Mouse (Mus musculus) limb, embryonic 10.5 days (tissue): ENCODE results near the gene Fam3c. TPM values are rescaled to one million over a fixed set of nuclear protein-coding genes. Genes with fewer than 3 reads are reported as not detected.

Experiments used
- DNase-seq: peaks from one replicate; pipeline ENCODE4 v3.0.0-alpha.2; 2017; ENCODE audit warnings: low spot score
- H3K27ac ChIP-seq: fragments of 300-500 bp; sonication (generic); 2 replicates; pipeline ENCODE4 v1.5.1; 2016; ENCODE audit warnings: mild to moderate bottlenecking
- H3K27me3 ChIP-seq: fragments of 300-500 bp; sonication (generic); 2 replicates; pipeline ENCODE4 v1.6.1; 2016; ENCODE audit warnings: low read depth, mild to moderate bottlenecking; ENCODE audit not compliant: poor library complexity, severe bottlenecking
- H3K36me3 ChIP-seq: fragments of 300-500 bp; sonication (generic); 2 replicates; pipeline ENCODE4 v1.6.1; 2016; ENCODE audit warnings: mild to moderate bottlenecking, moderate library complexity
- H3K4me1 ChIP-seq: fragments of 300-500 bp; sonication (generic); 2 replicates; pipeline ENCODE4 v1.6.1; 2016
- H3K4me3 ChIP-seq: fragments of 300-500 bp; sonication (generic); 2 replicates; pipeline ENCODE4 v1.5.1; 2016; ENCODE audit warnings: mild to moderate bottlenecking, moderate library complexity
- H3K9me3 ChIP-seq: fragments of 300-500 bp; sonication (generic); replicated peaks from 2 replicates; pipeline ENCODE4 v1.6.1; 2016; ENCODE audit warnings: mild to moderate bottlenecking
- WGBS: fragments of 180-500 bp; shearing (Covaris S2); methylation state at CpG from one replicate; pipeline ENCODE4 v1.1.7; 2016; 5-methylcytosine and 5-hydroxymethylcytosine counted together
- polyA plus RNA-seq: library from polyadenylated mRNA; unstranded; fragments of >200 nt; fragmentation: Nextera tagmentation; extraction: Ambion mirVana; gene quantifications from 2 replicates; pipeline ENCODE4 v1.2.1, GENCODE M21; 2016

Gene Fam3c
- polyA plus RNA-seq, 1 experiment from 2014 or later: 28.8 TPM

GRCm38 (mm10) chr6:22374791-22375190 is 18.7 kb upstream of the Fam3c start:
- Histone ChIP-seq H3K27ac (no peak overlapping the region), H3K27me3 (no peaks in the 10 kb centered on the region), H3K4me3 (no peak overlapping the region), H3K36me3 (no peaks in the 10 kb centered on the region), H3K4me1 (no peaks in the 10 kb centered on the region), H3K9me3 (no peaks in the 10 kb centered on the region)
- DNase-seq: no peak
- WGBS: 82% methylated on average over 3 of the region's 3 CpGs

GRCm38 (mm10) chr6:22373476-22373875 is 17.4 kb upstream of the Fam3c start:
- 78% methylated on average over 2 of the region's 2 CpGs for WGBS
- Histone ChIP-seq H3K4me1 (no peaks in the 10 kb centered on the region), H3K36me3 (no peaks in the 10 kb centered on the region), H3K4me3 (no peak overlapping the region), H3K27ac (no peak overlapping the region), H3K27me3 (no peaks in the 10 kb centered on the region), H3K9me3 (no peaks in the 10 kb centered on the region)
- no peak for DNase-seq

DNA sequence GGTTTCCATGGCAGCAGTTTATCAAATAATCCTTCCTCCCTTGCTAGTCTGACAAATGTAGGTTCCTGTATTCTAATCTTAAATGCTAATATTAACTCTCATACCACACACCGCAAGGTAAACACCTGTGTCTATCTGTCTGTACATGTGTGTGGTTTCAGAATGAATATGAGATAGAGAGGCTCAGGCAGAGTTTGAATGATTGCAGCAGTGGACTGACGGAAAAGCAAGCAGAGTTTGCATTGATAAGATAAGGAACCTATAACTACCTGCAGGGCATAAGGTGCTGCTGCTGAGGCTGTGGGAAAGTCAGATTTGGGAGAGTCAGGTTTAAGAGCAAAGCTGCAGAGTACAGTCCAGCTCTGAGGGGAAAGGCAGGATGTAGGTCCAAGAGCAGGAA is 10.9 kb upstream of the Fam3c start:
- no peak overlapping the region for H3K27ac ChIP-seq
- H3K4me1 ChIP-seq: no peaks in the 10 kb centered on the region
- H3K4me3 ChIP-seq: no peak overlapping the region
- H3K27me3 ChIP-seq: no peaks in the 10 kb centered on the region
- DNase-seq: no peak
- 96% methylated on average over 2 of the region's 2 CpGs for WGBS
- no peaks in the 10 kb centered on the region for H3K36me3 ChIP-seq
- H3K9me3 ChIP-seq: no peaks in the 10 kb centered on the region

DNA sequence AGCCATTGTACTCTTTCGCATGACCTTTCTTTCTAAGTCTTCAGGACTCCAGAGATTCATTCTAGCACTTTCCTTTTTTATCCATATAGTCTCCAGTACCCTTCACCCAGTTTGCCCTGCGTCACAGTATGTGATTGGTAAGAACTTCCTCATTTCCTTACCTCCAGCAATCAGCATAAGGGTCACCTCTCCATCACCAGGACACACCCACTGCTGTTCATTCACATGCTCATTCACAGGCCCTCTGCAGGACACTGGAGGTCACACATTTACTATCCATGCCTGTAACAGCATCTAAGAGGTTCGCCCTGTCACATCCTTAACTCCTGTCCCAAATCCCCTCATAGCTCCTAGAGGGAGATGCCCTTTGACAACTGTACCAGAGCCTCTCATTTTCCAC is 7.5 kb upstream of the Fam3c start:
- H3K36me3 ChIP-seq: no peaks in the 10 kb centered on the region
- 82% methylated on average over 3 of the region's 3 CpGs for WGBS
- no peaks in the 10 kb centered on the region for H3K4me1 ChIP-seq
- H3K4me3 ChIP-seq: no peak overlapping the region
- H3K27me3 ChIP-seq: no peaks in the 10 kb centered on the region
- no peaks in the 10 kb centered on the region for H3K9me3 ChIP-seq
- no peak overlapping the region for H3K27ac ChIP-seq
- DNase-seq: no peak

DNA sequence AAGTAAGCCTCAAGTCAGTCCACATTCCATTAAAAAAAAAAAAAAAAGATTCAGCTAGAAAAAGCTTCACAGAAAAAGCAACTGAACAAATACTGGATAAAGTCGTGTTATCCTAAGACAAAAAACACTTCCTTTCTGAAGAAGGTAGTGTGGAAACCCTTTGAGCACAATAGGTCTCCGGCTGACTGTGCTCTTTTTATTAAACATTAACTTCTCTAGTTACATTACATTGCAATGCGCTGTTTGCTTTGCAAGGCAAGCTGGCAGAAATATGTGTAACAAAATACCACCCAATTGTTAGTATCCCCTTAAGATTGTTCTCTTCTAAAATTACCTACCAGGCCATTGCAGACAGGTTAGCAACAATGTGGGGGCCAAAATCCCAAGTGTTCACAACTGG is 5.9 kb upstream of the Fam3c start:
- Histone ChIP-seq H3K9me3 (no peaks in the 10 kb centered on the region), H3K4me3 (no peak overlapping the region), H3K36me3 (no peaks in the 10 kb centered on the region), H3K4me1 (no peaks in the 10 kb centered on the region), H3K27ac (no peak overlapping the region), H3K27me3 (no peaks in the 10 kb centered on the region)
- WGBS: 89% methylated on average over 3 of the region's 3 CpGs
- DNase-seq: no peak

DNA sequence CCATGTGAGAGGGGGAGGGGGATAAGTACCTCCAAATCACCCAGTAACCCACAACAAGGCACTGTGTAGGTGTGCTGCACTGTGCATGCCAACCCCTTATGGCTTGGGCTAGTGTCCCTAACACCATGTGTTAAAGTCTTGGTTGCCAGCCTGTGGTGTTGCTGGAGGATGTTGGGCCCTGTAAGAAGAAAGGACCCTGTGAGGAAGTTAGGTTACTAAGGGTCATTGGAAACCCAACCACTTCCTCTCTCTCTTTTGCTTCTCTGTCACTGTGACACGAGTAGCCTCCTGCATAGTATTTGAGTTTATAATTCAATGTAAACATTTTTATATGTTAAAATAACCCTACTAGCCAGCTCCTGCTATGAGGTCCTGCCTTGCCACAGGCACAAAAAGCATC is 3.0 kb upstream of the Fam3c start:
- 59% methylated on average over 1 of the region's 1 CpGs for WGBS
- Histone ChIP-seq H3K4me1 (peaks cover 14% of the 10 kb centered on the region), H3K36me3 (no peaks in the 10 kb centered on the region), H3K9me3 (no peaks in the 10 kb centered on the region), H3K27me3 (no peaks in the 10 kb centered on the region), H3K4me3 (no peak overlapping the region), H3K27ac (no peak overlapping the region)
- DNase-seq: no peak

- 93% methylated on average over 4 of the region's 4 CpGs for WGBS
- no peak for DNase-seq
- Histone ChIP-seq H3K4me1 (peaks cover 16% of the 10 kb centered on the region), H3K36me3 (no peaks in the 10 kb centered on the region), H3K4me3 (no peak overlapping the region), H3K9me3 (no peaks in the 10 kb centered on the region), H3K27me3 (no peaks in the 10 kb centered on the region), H3K27ac (no peak overlapping the region)
These were observed 1.3 kb upstream of the Fam3c start for GRCm38 (mm10) chr6:22357351-22357750.

- Histone ChIP-seq H3K36me3 (no peaks in the 10 kb centered on the region), H3K27ac (peak overlapping the region; percentile 94), H3K27me3 (no peaks in the 10 kb centered on the region), H3K4me3 (peak overlapping the region; percentile 71), H3K4me1 (peaks cover 16% of the 10 kb centered on the region), H3K9me3 (no peaks in the 10 kb centered on the region)
- DNase-seq: no peak
- WGBS: 2% methylated on average over 55 of the region's 62 CpGs
These were observed 502 bp downstream of the Fam3c start for GRCm38 (mm10) chr6:22355396-22356085.

DNA sequence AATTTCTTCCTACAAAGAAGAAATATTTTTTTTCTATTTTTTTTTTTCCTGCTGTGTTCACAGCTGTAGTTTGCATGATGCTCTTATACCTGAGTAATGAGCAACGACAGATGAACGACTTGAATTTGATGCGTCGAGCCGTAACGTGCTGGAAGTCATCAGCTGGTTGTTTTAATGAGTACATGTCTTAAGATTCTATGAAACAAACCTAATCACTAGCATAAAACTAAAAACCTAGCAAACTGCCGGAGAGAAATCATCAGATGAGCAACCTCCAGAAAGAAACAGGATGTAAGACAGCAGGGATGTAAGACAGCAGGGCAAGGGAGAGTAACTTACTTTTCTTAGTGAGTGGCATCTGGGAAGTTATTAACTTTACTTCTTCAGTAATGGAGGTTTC is 1.4 kb downstream of the Fam3c start:
- H3K27me3 ChIP-seq: no peaks in the 10 kb centered on the region
- no peak overlapping the region for H3K27ac ChIP-seq
- no peaks in the 10 kb centered on the region for H3K36me3 ChIP-seq
- peak overlapping the region; percentile 71 for H3K4me3 ChIP-seq
- DNase-seq: no peak
- WGBS: 68% methylated on average over 7 of the region's 7 CpGs
- H3K9me3 ChIP-seq: no peaks in the 10 kb centered on the region
- peaks cover 16% of the 10 kb centered on the region for H3K4me1 ChIP-seq

DNA sequence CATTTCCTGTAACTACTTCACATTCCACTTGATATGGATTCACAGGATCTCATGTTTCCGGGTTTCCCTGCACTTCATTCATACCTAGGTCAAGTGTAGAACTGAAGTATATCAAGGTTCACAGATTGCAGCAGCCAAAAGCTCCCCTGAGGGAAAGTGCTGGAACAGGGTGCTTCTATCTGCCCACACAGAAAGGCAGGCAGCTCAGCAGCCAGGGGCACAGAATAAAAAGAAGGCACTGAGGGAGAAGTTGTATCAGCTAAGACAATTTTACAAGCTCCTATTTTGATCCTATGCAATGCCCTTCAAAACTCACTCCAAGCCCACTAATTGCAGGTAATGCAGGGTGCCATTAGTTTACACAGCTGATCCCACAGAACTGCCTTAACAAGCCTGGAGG is 2.0 kb downstream of the Fam3c start:
- no peak overlapping the region for H3K27ac ChIP-seq
- no peaks in the 10 kb centered on the region for H3K9me3 ChIP-seq
- no peak overlapping the region for H3K4me3 ChIP-seq
- 79% methylated on average over 1 of the region's 1 CpGs for WGBS
- H3K27me3 ChIP-seq: no peaks in the 10 kb centered on the region
- H3K36me3 ChIP-seq: no peaks in the 10 kb centered on the region
- DNase-seq: no peak
- peaks cover 16% of the 10 kb centered on the region for H3K4me1 ChIP-seq

- no peak for DNase-seq
- H3K4me3 ChIP-seq: no peak overlapping the region
- H3K36me3 ChIP-seq: no peaks in the 10 kb centered on the region
- H3K9me3 ChIP-seq: no peaks in the 10 kb centered on the region
- no peaks in the 10 kb centered on the region for H3K27me3 ChIP-seq
- WGBS: 77% methylated on average over 9 of the region's 9 CpGs
- H3K27ac ChIP-seq: no peak overlapping the region
- H3K4me1 ChIP-seq: peaks cover 29% of the 10 kb centered on the region
These were observed 4.5 kb downstream of the Fam3c start for GRCm38 (mm10) chr6:22351551-22351950.

DNA sequence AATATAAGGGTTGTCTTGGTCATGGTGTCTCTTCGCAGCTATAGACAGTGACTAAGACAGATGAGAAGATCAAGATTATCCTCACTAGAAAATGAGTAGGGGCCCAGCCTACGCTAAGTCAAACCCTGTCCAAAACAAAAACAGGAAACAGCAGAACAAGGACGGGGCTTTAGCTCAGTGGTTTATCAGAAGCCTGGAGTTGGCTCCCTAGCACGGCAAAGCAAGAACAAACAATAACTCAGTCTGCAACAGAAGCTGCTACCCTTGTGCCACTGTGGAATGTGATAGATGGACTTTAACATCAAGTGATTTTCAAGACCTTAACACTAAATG is 5.8 kb downstream of the Fam3c start:
- WGBS: 69% methylated on average over 4 of the region's 4 CpGs

DNA sequence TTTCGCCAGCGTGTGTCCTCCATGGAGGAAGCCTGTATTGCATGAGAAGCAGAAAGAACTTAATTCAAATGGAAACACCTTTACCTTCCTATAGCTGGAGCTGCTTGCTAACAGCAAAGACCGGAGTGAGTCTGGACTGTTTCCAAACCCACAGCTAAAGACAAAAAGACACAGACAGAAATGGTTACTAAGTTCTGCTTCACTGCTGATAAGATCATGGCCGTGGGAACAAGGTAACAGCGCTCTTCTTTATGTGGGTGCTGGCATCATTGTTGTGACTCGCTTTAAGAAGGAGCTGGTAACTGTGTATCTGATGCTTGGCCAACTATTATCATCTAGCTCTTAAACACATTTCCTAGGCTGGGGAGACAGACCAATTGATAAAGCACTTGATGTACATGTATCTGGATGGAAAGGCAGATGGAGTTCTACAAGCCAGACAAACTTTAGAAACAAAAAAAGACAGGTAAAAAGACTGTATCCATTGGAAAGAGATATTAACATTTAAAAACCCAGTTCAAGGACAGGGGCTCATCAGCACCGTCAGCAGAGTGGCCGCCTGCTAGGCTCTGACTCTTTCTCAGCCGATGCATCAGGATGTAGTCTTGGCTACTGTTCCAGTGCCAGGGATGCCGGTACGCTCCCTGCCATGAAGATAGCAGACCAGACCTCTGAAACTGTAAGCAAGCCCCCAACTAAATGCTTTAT is 6.4 kb downstream of the Fam3c start:
- Histone ChIP-seq H3K27me3 (no peaks in the 10 kb centered on the region), H3K36me3 (no peaks in the 10 kb centered on the region), H3K9me3 (no peaks in the 10 kb centered on the region), H3K4me3 (no peak overlapping the region), H3K27ac (no peak overlapping the region), H3K4me1 (peaks cover 24% of the 10 kb centered on the region)
- no peak for DNase-seq
- 95% methylated on average over 11 of the region's 11 CpGs for WGBS

More for the DNA sequence above, 5.8 kb downstream of the Fam3c start:
- H3K36me3 ChIP-seq: no peaks in the 10 kb centered on the region
- no peaks in the 10 kb centered on the region for H3K9me3 ChIP-seq
- no peaks in the 10 kb centered on the region for H3K27me3 ChIP-seq
- H3K4me3 ChIP-seq: no peak overlapping the region
- H3K27ac ChIP-seq: no peak overlapping the region
- peaks cover 30% of the 10 kb centered on the region for H3K4me1 ChIP-seq
- DNase-seq: no peak

GRCm38 (mm10) chr6:22348975-22349374 is 7.1 kb downstream of the Fam3c start:
- Histone ChIP-seq H3K27me3 (no peaks in the 10 kb centered on the region), H3K36me3 (no peaks in the 10 kb centered on the region), H3K27ac (no peak overlapping the region), H3K9me3 (no peaks in the 10 kb centered on the region), H3K4me1 (peaks cover 18% of the 10 kb centered on the region), H3K4me3 (no peak overlapping the region)
- WGBS: 96% methylated on average over 3 of the region's 3 CpGs
- DNase-seq: no peak
